Mouse (Mus musculus): ENCODE data around the gene Vsig4. TPM values are rescaled to one million over a fixed set of nuclear protein-coding genes. Genes with fewer than 3 reads are reported as not detected.
"Not testable (repeated sequence)": the region's sequence is repeated elsewhere in the genome, so short reads cannot be mapped to it uniquely, and the experiment has no call there.

Gene Vsig4
- not detected for total RNA-seq (2021)

DNA sequence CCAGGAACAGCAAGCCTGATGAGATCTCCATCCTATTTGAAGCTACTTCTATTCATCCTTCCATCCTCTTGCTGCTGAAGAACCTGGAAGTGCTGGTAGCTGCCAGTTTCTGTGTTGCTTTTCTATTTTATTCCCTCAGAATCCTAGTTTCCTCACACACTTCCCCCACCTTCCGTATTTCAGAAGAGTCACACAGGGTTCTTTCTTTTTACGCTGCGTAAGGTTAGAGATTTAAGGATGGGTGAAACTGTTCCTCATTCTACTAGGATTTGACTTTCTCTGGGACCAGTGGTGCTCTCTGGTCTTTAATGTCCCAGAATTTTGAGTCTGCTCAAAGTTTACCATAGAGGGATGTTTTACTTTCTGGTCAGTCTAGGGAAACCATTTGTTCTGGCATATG is at the start of gene Vsig4:
Gene Vsig4 (minus strand): TSS at position 101 of the 400 bp plus-strand sequence.
- DNase-seq (ENCODE audit: extremely low spot score in 1 of 2, low spot score in 1 of 2): no peak

DNA sequence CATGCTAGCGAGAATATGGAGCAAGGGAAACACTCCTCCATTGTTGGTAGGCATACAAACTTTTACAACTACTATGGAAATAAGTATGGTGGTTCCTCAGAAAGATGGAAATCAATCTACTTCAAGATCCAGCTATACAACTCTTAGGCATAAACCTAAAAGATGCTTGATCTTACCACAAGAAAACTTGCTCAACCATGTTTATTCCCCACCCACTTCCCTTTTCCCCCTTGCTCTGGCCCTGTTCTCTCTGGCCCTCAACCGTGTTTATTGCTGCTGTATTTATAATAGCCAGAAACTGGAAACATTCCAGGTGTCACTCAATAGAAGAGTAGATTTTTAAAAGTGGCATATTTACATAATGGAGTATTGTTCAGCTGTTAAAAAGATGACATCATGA is 45.9 kb upstream of the Vsig4 start:
- no peak for DNase-seq (ENCODE audit: extremely low spot score in 1 of 2, low spot score in 1 of 2)

DNA sequence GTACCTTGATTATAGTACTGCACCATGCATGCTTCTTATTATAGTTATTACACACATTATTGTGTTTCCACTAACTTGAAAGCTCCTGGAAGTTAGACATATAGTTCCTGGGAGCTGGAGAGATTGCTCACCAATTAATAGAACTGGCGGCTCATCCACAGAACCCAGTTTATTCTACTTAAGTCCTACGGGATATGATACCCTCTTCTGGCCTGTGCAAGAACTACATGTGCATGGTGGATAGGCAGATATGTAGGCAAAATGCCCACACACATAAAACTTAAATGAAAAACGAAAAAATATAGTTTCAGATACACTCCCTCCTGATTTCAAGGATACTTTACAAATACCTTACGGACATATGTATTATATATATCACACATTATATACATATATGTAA is 36.5 kb upstream of the Vsig4 start:
- DNase-seq (ENCODE audit: extremely low spot score in 1 of 2, low spot score in 1 of 2): peak in 1 of 2 experiments; percentile 3

DNA sequence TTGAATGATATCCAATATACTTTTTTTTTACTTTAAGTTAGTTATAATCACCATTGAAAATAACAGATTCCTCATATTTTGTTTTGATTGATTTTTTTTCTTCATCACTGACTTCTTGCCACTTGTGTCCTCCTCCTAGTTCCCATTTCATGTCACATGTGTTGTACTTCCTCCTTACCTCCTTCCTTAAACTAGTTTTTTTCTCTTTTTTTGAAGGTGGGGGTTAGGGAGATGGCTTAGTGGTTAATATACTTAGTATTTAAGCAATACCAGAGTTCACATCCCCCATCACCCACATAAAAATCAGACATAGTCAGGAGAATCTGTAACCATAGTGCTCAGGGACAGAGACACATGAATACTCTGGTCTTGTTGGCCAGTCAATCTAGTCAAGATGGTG is 36.7 kb downstream of the Vsig4 start:
- no peak for DNase-seq (ENCODE audit: extremely low spot score in 1 of 2, low spot score in 1 of 2)

DNA sequence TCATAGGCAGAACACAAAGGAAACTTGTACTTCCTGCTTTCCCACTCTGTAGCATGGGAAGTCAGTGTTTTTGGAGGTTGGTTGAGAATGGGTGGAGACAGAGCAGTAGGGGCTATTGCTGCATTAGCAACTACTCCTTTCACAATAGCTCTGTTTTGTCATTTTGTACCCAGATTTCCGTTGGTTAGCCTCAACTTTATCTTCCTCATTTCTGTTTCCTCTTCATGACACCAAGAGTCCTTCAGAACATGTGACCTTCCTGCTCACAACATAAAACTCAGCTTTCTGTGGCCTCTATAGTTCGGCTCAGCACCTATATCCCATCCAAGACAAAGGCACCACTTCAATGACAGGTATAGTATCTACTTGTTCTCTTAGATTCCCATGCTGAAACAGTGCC is 53.6 kb downstream of the Vsig4 start:
- DNase-seq (ENCODE audit: extremely low spot score in 1 of 2, low spot score in 1 of 2): no peak

DNA sequence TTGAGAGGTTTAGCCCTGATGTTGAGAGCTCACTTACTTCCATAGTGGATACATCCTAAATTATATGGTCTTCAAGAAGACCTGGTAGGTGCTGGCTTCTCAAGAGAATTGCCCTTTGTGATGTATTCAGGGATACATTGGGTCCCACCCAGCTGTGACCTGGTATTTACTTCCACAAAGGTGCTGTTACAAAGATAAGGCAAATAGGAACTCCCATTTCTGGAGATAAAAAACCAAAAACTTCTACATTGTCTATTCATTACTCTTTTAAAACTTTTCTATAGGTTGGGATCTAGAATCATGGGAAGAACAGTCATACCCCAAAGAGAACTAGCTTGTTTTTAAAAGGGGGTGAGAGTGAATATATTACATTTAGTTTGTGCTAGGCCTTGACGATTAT is 54.2 kb downstream of the Vsig4 start:
- DNase-seq (ENCODE audit: extremely low spot score in 1 of 2, low spot score in 1 of 2): no peak

DNA sequence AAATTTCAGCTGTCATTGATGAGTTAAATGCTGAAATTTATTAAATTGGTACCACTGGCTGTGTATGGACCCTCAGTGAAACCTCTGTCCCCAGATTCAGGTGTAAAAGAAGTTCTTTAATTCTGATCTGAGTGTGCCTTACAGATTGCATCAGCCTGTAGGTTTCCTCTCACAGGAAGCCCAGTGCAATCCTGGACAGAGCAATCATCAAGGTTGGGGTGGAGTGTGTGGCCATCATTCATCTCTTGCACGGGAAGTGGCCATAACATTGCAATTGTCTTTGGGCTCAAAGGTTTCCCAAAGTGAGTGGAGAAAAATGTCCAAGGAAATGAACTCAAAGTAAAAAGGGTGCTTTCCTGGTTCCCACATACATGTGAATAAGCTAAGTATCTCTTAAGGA is 57.5 kb downstream of the Vsig4 start:
- DNase-seq (ENCODE audit: extremely low spot score in 1 of 2, low spot score in 1 of 2): no peak

DNA sequence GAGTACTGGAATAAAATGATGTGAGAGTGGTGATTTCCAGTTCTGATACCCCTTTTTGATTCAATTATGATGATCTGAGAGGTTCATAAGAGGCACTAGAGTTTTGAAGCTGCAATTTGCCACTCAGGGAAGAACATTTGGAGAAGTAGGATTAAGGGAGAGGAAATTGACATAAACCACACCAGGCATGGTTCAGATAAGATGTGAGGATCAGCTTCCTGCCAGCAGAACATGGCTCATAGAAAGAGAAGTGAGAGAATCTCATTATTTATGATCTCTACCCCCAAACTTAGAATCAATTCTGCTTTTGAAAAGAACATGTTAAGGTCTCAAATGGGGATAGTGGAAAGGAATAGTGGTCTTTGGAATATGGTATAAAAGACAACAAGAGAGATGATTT is 66.2 kb downstream of the Vsig4 start:
- no peak for DNase-seq (ENCODE audit: extremely low spot score in 1 of 2, low spot score in 1 of 2)

DNA sequence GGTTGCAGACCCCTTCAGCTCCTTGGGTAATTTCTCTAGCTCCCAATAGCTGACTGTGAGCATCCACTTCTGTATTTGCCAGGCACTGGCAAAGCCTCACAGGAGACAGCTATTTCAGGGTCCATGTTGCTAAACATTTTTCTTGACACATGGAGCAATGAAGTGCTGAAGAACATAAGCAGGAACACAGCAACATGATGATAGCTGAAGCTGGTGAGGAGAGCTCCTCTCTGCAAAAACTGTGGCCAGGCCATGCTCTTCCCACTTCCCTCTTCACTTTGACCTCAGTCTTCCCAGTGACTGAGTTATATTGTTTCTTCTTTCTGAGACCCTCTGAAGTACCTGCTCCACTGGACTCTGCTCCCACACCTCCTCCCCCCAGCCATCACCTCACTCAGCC is 67.8 kb downstream of the Vsig4 start:
- DNase-seq (ENCODE audit: extremely low spot score in 1 of 2, low spot score in 1 of 2): no peak

DNA sequence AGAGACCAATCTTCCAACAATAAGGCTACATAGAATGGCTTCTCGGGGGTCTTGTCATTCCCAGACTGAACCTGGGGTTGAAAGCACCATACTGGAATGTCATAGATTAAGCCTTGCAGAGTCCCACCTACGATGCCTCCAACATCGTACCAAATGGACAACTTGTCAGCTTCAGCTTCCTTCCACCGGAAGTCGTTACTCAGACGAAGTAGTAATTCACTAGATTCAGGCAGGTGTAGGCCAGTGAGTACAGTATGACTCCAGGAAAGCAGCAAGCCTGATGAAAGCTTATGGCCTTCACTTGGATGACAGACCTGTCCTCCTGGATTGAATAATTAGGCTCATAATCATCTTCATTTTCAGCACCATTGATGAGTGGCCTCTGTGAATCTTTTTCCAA is 69.0 kb downstream of the Vsig4 start:
- DNase-seq (ENCODE audit: extremely low spot score in 1 of 2, low spot score in 1 of 2): no peak

DNA sequence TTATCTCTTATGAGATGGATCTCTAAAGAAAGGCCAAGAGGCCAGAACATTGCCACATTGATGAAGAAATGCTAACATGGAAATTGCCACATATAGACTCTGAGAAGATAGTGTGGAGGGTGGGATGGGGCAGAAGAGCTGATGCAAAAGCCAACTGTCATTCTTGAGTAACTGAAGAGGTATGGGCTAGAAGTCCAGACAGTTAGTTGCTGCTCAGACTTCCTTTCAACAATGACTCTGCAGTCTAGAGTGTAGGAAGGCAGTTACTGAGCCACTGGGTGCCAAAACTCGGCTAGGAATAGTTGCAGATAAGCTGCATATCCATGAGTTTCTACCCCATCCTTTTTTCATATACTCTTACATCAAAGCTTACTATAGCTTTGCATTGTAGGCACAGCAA is 75.2 kb downstream of the Vsig4 start:
- no peak for DNase-seq (ENCODE audit: extremely low spot score in 1 of 2, low spot score in 1 of 2)

DNA sequence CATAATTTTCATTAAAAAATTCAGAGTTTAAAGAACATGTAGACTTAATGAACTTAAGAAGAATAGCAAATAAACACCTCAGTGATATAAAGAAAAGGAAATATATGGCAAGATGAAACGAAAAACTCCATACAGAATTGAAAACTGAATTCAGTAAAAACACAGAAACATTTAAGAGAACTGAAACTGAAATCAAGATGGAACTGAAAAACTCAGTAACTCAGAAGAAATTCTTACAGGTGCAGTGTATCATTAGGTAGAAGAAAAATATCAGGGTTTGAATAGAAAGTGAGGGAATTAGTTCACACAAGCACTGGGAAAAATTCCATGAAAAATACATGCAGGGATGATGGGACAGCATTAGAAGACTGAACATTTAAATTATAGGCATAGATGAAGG is 86.4 kb downstream of the Vsig4 start:
- no peak for DNase-seq (ENCODE audit: extremely low spot score in 1 of 2, low spot score in 1 of 2)

DNA sequence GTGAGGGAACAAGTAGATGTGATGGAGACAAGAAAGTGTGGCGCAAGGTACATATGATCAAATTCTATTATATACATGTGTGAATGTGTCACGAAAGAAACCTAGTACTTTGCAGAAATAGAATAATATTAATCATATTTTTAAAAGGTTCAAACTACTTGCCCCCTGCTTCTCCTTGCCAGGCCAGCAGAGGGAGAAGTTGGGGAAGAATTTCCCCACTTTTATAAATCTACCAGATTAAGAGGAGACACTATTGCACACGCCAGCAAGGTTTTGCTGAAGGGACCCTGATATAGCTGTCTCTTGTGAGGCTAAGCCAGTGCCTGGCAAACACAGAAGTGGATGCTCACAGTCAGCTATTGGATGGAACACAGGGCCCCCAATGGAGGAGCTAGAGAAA is 88.1 kb downstream of the Vsig4 start:
- not testable (repeated sequence) for DNase-seq (ENCODE audit: extremely low spot score in 1 of 2, low spot score in 1 of 2)

Small RNA genes lying within 50 kb of the gene (microRNA-seq; reads per million reads assigned to microRNA genes)
- 3.9 to 10.2 reads per million in 2 experiments for gene Mir223

Other genes starting within 250 kb of the Vsig4 start
- 10 to 100 TPM; 17.8 to 18.4 TPM for gene Msn, start 197.4 kb downstream of the Vsig4 start, total RNA-seq (2021)
- gene Heph, start 161.9 kb upstream of the Vsig4 start, total RNA-seq (2021): 1 to 10 TPM; 5.2 to 6.1 TPM
- under 1 TPM in 1 of 2 experiments, not detected in 1; 0.23 TPM for gene Hsf3, start 162.9 kb upstream of the Vsig4 start, total RNA-seq (2021)